Mouse (Mus musculus) megakaryocyte, embryonic 14.5 days (primary cell): ENCODE results near the gene Wrap73.

Experiments
- FLI1 ChIP-seq: IDR thresholded peaks from 2 replicates; pipeline ENCODE4 v1.6.1; 2012; ENCODE audit warnings: low read length, inconsistent platforms, mixed read lengths
- GATA1 ChIP-seq: IDR thresholded peaks from 3 replicates; pipeline ENCODE4 v1.6.1; 2012; ENCODE audit warnings: mixed read lengths, low read length, inconsistent platforms, borderline replicate concordance

- TF ChIP-seq GATA1 (no peak), FLI1 (no peak)
Measured at GRCm38 (mm10) chr4:154109850-154110243, 32.3 kb upstream of the Wrap73 start.
